Mouse (Mus musculus): ENCODE measurements around the gene Tfap2b. TPM values are rescaled to one million over a fixed set of nuclear protein-coding genes. Genes with fewer than 3 reads are reported as not detected.

Tfap2b gene
- polyA plus RNA-seq, 1 experiment from 2014 or later = 0.23 TPM

DNA sequence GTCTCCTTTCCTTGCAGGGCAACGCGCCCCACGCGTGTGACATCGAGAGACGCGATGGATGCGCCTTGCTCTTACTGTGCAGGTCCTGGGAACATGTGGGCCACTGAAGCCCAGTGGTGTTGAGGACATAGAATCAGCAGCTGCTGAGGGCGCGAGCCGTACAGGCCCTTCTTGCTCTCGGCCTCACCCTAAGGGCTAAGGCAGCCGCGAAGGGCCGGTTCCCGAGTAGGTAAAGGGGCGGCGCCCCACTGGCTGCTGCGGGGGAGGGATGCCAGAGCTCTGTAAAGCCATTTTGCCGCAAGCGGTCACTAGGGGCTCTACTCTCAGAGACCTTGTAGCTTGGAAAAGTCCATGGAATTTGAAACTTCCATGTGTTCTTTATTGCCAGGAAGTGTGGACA lies 27.9 kb downstream of the Tfap2b start:
- ATAC-seq (ENCODE audit: insufficient number of reproducible peaks, insufficient read depth, low FRiP score, low read depth) = peak; percentile 48; the same call in 1 of the 2 replicates
- Histone ChIP-seq H3K4me2 (replicated peaks; ENCODE audit: low read depth, low read length) (no peak overlapping the region), H3K27me3 (ENCODE audit: control insufficient read depth, insufficient read depth, low read length) (peaks cover 71% of the 10 kb centered on the region), H3K4me1 (ENCODE audit: control insufficient read depth, insufficient read depth, low read length) (0 out of 2 replicates have a peak, but pooled peaks cover 4% of the 10 kb centered on the region), H3K36me3 (ENCODE audit: control insufficient read depth, insufficient read depth, low read length) (no peaks in the 10 kb centered on the region), H3K4me3 (ENCODE audit: low read depth, low read length) (no peak overlapping the region), H3K9ac (replicated peaks; ENCODE audit: low read depth, low read length) (no peak overlapping the region), H3K27ac (ENCODE audit: low read length) (no peak overlapping the region), H3K9me3 (ENCODE audit: control insufficient read depth, low read depth, low read length) (no peaks in the 10 kb centered on the region)
- WGBS = 0% methylated on average over 21 of the region's 21 CpGs

DNA sequence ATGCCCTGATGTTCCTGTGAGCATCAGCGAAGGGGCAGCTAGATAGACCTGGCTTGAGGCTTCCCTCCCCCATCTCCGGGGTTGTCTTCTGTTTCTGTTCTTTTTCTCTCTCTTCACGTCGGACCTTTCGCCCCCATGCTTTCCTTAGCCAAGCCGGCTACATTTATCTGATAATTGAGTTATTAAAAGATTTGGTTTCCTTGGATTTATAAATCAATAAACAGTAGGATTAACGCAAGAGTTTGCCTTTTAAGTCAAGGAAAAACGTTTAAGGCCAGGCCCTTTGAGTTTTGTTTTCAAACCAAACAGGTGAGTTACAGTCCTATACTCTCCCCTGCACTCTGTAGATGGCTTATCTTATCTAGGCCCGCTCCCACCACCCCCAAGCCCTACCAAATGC lies 28.3 kb downstream of the Tfap2b start:
- no peak overlapping the region for H3K9ac ChIP-seq (replicated peaks; ENCODE audit: low read depth, low read length)
- no peak overlapping the region for H3K4me2 ChIP-seq (replicated peaks; ENCODE audit: low read depth, low read length)
- H3K9me3 ChIP-seq (ENCODE audit: control insufficient read depth, low read depth, low read length) = no peaks in the 10 kb centered on the region
- H3K36me3 ChIP-seq (ENCODE audit: control insufficient read depth, insufficient read depth, low read length) = no peaks in the 10 kb centered on the region
- ATAC-seq (ENCODE audit: insufficient number of reproducible peaks, insufficient read depth, low FRiP score, low read depth) = no peak
- peaks cover 71% of the 10 kb centered on the region for H3K27me3 ChIP-seq (ENCODE audit: control insufficient read depth, insufficient read depth, low read length)
- H3K27ac ChIP-seq (ENCODE audit: low read length) = no peak overlapping the region
- H3K4me1 ChIP-seq (ENCODE audit: control insufficient read depth, insufficient read depth, low read length) = 0 out of 2 replicates have a peak, but pooled peaks cover 4% of the 10 kb centered on the region
- H3K4me3 ChIP-seq (ENCODE audit: low read depth, low read length) = no peak overlapping the region
- WGBS = 3% methylated on average over 9 of the region's 9 CpGs

DNA sequence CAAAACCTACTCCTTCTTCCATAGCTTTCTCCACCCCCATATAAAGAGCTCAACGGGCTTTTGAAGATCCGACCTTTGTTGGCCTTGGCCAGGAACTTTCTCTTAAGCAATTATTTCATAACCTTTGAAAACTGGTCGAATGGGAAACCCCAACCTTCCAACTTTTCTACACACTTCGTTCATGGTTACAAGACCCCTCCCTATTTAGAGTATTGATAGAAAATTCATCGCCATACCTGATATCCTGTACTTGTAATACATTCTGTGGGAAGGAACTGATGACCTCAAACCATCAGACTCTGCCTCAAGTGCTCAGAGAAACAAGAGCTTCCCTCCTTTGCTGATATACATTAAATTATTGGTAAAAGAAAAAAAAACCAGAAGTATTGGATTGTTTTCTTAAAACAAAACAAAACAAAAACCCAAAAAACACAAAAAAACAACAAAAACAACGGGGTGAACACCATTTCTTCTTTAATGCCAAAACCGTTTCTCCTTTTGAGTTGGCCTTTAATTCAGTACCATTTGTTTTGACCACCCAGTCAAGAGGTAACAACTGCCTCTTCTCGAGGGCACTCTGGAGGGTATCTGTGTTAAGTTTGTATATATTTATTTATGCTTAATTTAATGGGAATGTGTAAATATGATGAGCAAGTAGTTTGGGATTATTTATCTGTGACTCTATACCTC lies 29.2 kb downstream of the Tfap2b start:
- no peak for ATAC-seq (ENCODE audit: insufficient number of reproducible peaks, insufficient read depth, low FRiP score, low read depth)
- Histone ChIP-seq H3K27ac (ENCODE audit: low read length) (no peak overlapping the region), H3K36me3 (ENCODE audit: control insufficient read depth, insufficient read depth, low read length) (no peaks in the 10 kb centered on the region), H3K9me3 (ENCODE audit: control insufficient read depth, low read depth, low read length) (no peaks in the 10 kb centered on the region), H3K4me2 (replicated peaks; ENCODE audit: low read depth, low read length) (no peak overlapping the region), H3K4me1 (ENCODE audit: control insufficient read depth, insufficient read depth, low read length) (0 out of 2 replicates have a peak, but pooled peaks cover 4% of the 10 kb centered on the region), H3K27me3 (ENCODE audit: control insufficient read depth, insufficient read depth, low read length) (peaks cover 72% of the 10 kb centered on the region), H3K4me3 (ENCODE audit: low read depth, low read length) (no peak overlapping the region), H3K9ac (replicated peaks; ENCODE audit: low read depth, low read length) (no peak overlapping the region)
- WGBS = 7% methylated on average over 8 of the region's 8 CpGs

- 0 out of 2 replicates have a peak, but pooled peaks cover 4% of the 10 kb centered on the region for H3K4me1 ChIP-seq (ENCODE audit: control insufficient read depth, insufficient read depth, low read length)
- peaks cover 60% of the 10 kb centered on the region for H3K27me3 ChIP-seq (ENCODE audit: control insufficient read depth, insufficient read depth, low read length)
- H3K4me3 ChIP-seq (ENCODE audit: low read depth, low read length) = no peak overlapping the region
- no peaks in the 10 kb centered on the region for H3K9me3 ChIP-seq (ENCODE audit: control insufficient read depth, low read depth, low read length)
- no peaks in the 10 kb centered on the region for H3K36me3 ChIP-seq (ENCODE audit: control insufficient read depth, insufficient read depth, low read length)
- no peak for ATAC-seq (ENCODE audit: insufficient number of reproducible peaks, insufficient read depth, low FRiP score, low read depth)
- no peak overlapping the region for H3K4me2 ChIP-seq (replicated peaks; ENCODE audit: low read depth, low read length)
- H3K9ac ChIP-seq (replicated peaks; ENCODE audit: low read depth, low read length) = no peak overlapping the region
- no peak overlapping the region for H3K27ac ChIP-seq (ENCODE audit: low read length)
Measured at GRCm38 (mm10) chr1:19240054-19240453, 31.3 kb downstream of the Tfap2b start.

GRCm38 (mm10) chr1:19241316-19241715 lies 32.6 kb downstream of the Tfap2b start:
- Histone ChIP-seq H3K4me2 (replicated peaks; ENCODE audit: low read depth, low read length) (peak overlapping the region; percentile 30; the same call in 1 of the 2 replicates), H3K27ac (ENCODE audit: low read length) (no peak overlapping the region), H3K4me1 (ENCODE audit: control insufficient read depth, insufficient read depth, low read length) (0 out of 2 replicates have a peak, but pooled peaks cover 4% of the 10 kb centered on the region), H3K4me3 (ENCODE audit: low read depth, low read length) (peak overlapping the region; percentile 1; the same call in 1 of the 2 replicates), H3K9me3 (ENCODE audit: control insufficient read depth, low read depth, low read length) (no peaks in the 10 kb centered on the region), H3K9ac (replicated peaks; ENCODE audit: low read depth, low read length) (no peak overlapping the region), H3K27me3 (ENCODE audit: control insufficient read depth, insufficient read depth, low read length) (peaks cover 49% of the 10 kb centered on the region), H3K36me3 (ENCODE audit: control insufficient read depth, insufficient read depth, low read length) (no peaks in the 10 kb centered on the region)
- ATAC-seq (ENCODE audit: insufficient number of reproducible peaks, insufficient read depth, low FRiP score, low read depth) = peak; percentile 42; the same call in 1 of the 2 replicates
- under 1% methylated on average over 20 of the region's 20 CpGs for WGBS

GRCm38 (mm10) chr1:19242021-19242420 lies 33.3 kb downstream of the Tfap2b start:
- H3K4me1 ChIP-seq (ENCODE audit: control insufficient read depth, insufficient read depth, low read length) = 0 out of 2 replicates have a peak, but pooled peaks cover 4% of the 10 kb centered on the region
- H3K9me3 ChIP-seq (ENCODE audit: control insufficient read depth, low read depth, low read length) = no peaks in the 10 kb centered on the region
- no peaks in the 10 kb centered on the region for H3K36me3 ChIP-seq (ENCODE audit: control insufficient read depth, insufficient read depth, low read length)
- no peak overlapping the region for H3K27ac ChIP-seq (ENCODE audit: low read length)
- H3K4me3 ChIP-seq (ENCODE audit: low read depth, low read length) = no peak overlapping the region
- H3K4me2 ChIP-seq (replicated peaks; ENCODE audit: low read depth, low read length) = no peak overlapping the region
- WGBS = 6% methylated on average over 8 of the region's 8 CpGs
- no peak overlapping the region for H3K9ac ChIP-seq (replicated peaks; ENCODE audit: low read depth, low read length)
- ATAC-seq (ENCODE audit: insufficient number of reproducible peaks, insufficient read depth, low FRiP score, low read depth) = no peak
- H3K27me3 ChIP-seq (ENCODE audit: control insufficient read depth, insufficient read depth, low read length) = peaks cover 44% of the 10 kb centered on the region

DNA sequence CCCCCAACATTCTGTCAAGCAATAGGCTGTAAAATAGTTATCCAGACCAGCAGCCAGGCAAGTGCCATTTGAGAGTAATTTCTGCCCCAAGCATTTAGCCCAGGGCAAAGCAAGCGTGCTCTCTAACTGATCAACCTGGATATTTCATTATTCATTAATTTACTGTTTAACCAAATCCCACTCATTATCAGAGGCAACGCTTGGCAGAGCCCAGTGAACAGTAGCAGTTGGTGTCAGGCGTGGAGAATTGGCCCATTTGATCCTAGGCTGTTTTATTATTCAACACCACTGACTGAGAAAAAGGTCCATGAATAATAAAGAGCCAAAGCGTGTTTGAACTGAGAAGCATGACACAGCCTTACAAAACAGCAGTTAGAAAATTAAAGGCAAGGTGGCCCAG lies 36.3 kb downstream of the Tfap2b start:
- WGBS = 49% methylated on average over 4 of the region's 4 CpGs
- H3K9ac ChIP-seq (replicated peaks; ENCODE audit: low read depth, low read length) = no peak overlapping the region
- H3K27ac ChIP-seq (ENCODE audit: low read length) = no peak overlapping the region
- ATAC-seq (ENCODE audit: insufficient number of reproducible peaks, insufficient read depth, low FRiP score, low read depth) = no peak
- peaks cover 20% of the 10 kb centered on the region for H3K27me3 ChIP-seq (ENCODE audit: control insufficient read depth, insufficient read depth, low read length)
- no peak overlapping the region for H3K4me2 ChIP-seq (replicated peaks; ENCODE audit: low read depth, low read length)
- H3K4me3 ChIP-seq (ENCODE audit: low read depth, low read length) = no peak overlapping the region
- H3K4me1 ChIP-seq (ENCODE audit: control insufficient read depth, insufficient read depth, low read length) = 0 out of 2 replicates have a peak, but pooled peaks cover 4% of the 10 kb centered on the region
- no peaks in the 10 kb centered on the region for H3K36me3 ChIP-seq (ENCODE audit: control insufficient read depth, insufficient read depth, low read length)
- H3K9me3 ChIP-seq (ENCODE audit: control insufficient read depth, low read depth, low read length) = no peaks in the 10 kb centered on the region

GRCm38 (mm10) chr1:19251286-19251685 lies 42.6 kb downstream of the Tfap2b start:
- H3K9ac ChIP-seq (replicated peaks; ENCODE audit: low read depth, low read length) = no peak overlapping the region
- H3K9me3 ChIP-seq (ENCODE audit: control insufficient read depth, low read depth, low read length) = no peaks in the 10 kb centered on the region
- H3K36me3 ChIP-seq (ENCODE audit: control insufficient read depth, insufficient read depth, low read length) = no peaks in the 10 kb centered on the region
- no peak overlapping the region for H3K4me3 ChIP-seq (ENCODE audit: low read depth, low read length)
- H3K4me1 ChIP-seq (ENCODE audit: control insufficient read depth, insufficient read depth, low read length) = no peaks in the 10 kb centered on the region
- no peak overlapping the region for H3K27ac ChIP-seq (ENCODE audit: low read length)
- no peak overlapping the region for H3K4me2 ChIP-seq (replicated peaks; ENCODE audit: low read depth, low read length)
- no peaks in the 10 kb centered on the region for H3K27me3 ChIP-seq (ENCODE audit: control insufficient read depth, insufficient read depth, low read length)
- WGBS = 61% methylated on average over 6 of the region's 6 CpGs
- ATAC-seq (ENCODE audit: insufficient number of reproducible peaks, insufficient read depth, low FRiP score, low read depth) = no peak

DNA sequence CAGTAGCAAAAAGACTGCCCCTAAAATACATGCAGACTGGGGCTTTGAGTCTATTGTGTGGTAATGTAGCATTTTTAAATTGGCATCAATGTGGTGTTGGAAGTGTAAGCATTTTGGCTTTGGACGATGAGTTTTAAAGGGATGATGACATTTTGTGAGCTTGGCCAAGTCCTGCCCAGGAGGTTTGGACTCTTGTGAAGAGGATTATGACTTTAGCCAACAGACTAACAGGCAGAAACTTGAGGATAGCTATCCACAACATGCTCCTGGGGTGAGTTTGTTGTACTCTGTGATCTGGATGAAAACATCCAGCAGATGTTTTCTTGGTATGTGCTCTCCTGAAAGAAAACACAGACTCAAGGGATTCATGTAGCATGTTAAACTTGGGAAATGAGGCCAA lies 60.9 kb downstream of the Tfap2b start:
- H3K4me2 ChIP-seq (replicated peaks; ENCODE audit: low read depth, low read length) = no peak overlapping the region
- H3K4me1 ChIP-seq (ENCODE audit: control insufficient read depth, insufficient read depth, low read length) = no peaks in the 10 kb centered on the region
- H3K36me3 ChIP-seq (ENCODE audit: control insufficient read depth, insufficient read depth, low read length) = no peaks in the 10 kb centered on the region
- H3K9me3 ChIP-seq (ENCODE audit: control insufficient read depth, low read depth, low read length) = no peaks in the 10 kb centered on the region
- H3K27me3 ChIP-seq (ENCODE audit: control insufficient read depth, insufficient read depth, low read length) = no peaks in the 10 kb centered on the region
- WGBS = 81% methylated on average over 1 of the region's 1 CpGs
- H3K27ac ChIP-seq (ENCODE audit: low read length) = no peak overlapping the region
- H3K4me3 ChIP-seq (ENCODE audit: low read depth, low read length) = no peak overlapping the region
- no peak for ATAC-seq (ENCODE audit: insufficient number of reproducible peaks, insufficient read depth, low FRiP score, low read depth)
- H3K9ac ChIP-seq (replicated peaks; ENCODE audit: low read depth, low read length) = no peak overlapping the region
